Mouse (Mus musculus) lung, postnatal 10 days (tissue): Measurements from ENCODE around the gene Cacnb1.

Experiments
- DNase-seq: peaks from one replicate; pipeline ENCODE4 v3.0.0; 2021

The Cacnb1 gene

GRCm38 (mm10) chr11:98005686-98006085, 17.1 kb downstream of the Cacnb1 start:
- DNase-seq = peak; percentile 65

DNA sequence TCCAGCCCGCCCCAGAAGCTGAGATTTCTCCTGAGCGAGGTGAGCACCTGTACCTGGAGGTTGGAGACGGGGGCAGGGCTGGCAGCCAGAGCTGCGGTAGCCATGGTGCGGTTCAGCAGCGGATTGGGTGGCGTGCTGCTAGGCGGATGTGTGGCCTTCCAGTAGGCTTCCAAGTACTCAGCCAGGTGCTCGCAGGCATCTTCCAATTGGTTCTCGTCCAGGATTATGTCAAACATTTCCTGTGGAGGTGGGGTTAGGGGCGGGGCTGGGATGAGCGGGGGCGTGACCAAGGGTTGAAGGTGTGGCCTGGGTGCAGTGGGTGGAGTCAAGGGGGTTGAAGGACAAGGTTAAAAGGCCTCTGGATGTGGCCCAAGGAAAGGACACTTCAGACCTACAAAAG, 17.8 kb downstream of the Cacnb1 start:
- no peak for DNase-seq

DNA sequence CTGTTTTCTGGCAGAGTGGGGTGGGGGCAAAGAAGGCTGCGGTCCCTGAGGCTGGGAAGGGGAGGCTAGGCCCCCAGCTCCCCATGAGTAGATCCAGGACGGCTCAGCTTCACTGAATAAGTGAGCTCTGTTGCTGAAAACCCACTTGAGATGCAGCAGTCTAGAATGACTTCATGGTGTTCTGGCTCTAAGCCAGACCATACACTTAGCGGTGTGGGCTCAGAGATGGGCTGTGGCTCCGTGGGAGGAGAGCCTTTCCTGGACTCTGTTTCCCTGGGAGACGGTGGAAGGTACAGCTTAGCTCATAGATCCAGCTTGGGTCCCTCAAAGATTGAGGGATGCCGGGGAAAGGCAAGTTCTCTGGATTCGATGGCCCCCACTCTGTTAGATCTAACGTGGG, 18.7 kb downstream of the Cacnb1 start:
- DNase-seq = no peak

DNA sequence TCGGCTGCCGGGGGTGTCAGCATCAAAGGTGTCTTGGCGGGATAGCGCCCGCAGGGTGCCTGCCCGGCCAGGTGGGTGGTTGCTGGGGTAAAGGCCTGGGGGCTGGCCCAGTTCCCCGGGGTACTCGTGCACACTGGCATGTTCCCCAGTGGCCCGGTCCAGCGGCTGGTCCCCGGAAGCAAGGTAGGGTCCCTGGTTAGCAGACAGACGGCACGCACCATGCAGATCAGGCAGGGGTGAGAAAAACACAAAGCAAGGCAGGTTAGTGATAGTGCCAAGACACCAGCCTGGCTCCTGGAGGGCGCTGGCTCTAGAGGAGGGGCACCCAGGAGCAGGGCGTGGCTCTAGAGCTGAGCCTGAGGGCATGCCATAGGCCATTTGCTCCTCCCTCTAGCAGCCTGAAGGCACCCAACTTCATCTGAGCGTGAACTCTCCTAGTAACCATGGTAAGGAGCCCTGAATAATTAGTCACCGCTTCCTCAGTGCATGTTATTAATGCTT, 19.6 kb downstream of the Cacnb1 start:
- DNase-seq = no peak

GRCm38 (mm10) chr11:98002627-98003026, 20.2 kb downstream of the Cacnb1 start:
- peak; percentile 92 for DNase-seq

- DNase-seq = no peak
Measured at GRCm38 (mm10) chr11:98001986-98002385, 20.8 kb downstream of the Cacnb1 start.

- DNase-seq = no peak
Measured at GRCm38 (mm10) chr11:98001351-98001824, 21.4 kb downstream of the Cacnb1 start.

GRCm38 (mm10) chr11:98000378-98001140, 22.3 kb downstream of the Cacnb1 start:
- no peak for DNase-seq

- no peak for DNase-seq
Measured at GRCm38 (mm10) chr11:97999748-98000147, 23.1 kb downstream of the Cacnb1 start.

DNA sequence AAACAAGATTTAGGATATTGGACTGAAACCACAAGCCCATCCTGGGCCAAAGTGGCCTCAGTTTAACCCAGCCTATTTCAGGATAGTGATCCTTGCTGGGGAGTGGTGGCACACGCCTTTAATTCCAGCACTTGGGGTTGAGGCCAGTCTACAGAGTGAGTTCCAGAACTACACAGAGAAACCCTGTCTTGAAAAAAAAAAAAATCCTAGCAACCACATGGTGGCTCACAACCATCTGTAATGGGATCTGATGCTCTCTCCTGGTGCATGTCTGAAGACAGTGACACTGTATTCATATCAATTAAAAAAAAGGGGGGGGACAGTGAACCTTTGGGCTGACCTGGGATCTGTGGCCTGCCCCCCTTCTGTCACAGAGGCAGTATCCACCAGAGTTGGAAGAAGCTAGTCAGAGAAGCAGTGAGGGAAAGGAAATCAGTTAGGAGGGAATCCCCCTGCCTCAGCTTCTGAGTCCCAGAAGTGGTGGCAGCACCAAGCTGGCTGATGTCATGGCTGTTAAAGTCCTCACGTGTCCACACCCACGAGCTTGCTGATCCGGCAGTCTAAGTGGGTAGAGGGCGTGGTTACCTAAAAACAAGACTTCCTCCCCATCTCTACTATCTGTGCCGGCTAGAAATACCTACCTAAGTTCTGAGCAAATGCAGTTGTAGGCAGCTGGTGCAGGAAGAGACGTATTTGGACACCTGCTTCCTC, 23.8 kb downstream of the Cacnb1 start:
- DNase-seq = no peak

- DNase-seq = no peak
Measured at GRCm38 (mm10) chr11:97998074-97998793, 24.6 kb downstream of the Cacnb1 start.

DNA sequence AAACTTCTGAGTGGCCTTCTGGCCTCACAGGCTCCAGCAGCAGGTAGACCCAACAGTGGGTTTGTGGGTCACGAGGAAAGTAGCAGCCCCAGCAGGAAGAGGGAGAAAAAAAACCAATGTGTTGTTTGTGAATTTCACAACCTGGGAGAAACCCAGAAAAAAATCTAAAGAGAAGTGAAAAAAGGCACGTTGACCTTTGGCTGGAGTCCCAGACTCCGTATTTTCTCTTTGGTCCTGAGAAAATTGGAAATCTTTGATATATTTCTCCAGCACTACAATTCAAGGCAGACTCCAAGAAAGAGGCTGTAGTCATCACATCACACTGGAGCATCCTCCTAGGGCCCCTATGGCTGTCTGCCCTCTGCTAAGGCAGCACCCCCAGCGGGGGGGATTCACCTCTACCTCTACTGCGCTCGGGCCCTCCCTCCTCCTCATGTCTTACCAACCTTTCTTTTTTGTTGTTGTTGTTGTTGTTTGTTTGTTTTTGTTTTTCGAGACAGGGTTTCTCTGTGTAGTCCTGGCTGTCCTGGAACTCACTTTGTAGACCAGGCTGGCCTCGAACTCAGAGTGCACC, 25.4 kb downstream of the Cacnb1 start:
- DNase-seq = no peak

- DNase-seq = no peak
Measured at GRCm38 (mm10) chr11:97996691-97997090, 26.1 kb downstream of the Cacnb1 start.

GRCm38 (mm10) chr11:97995564-97996288, 27.1 kb downstream of the Cacnb1 start, which contains the start of gene Arl5c:
Gene Arl5c (minus strand): TSS chr11:97996181.
- DNase-seq = peak; percentile 79

DNA sequence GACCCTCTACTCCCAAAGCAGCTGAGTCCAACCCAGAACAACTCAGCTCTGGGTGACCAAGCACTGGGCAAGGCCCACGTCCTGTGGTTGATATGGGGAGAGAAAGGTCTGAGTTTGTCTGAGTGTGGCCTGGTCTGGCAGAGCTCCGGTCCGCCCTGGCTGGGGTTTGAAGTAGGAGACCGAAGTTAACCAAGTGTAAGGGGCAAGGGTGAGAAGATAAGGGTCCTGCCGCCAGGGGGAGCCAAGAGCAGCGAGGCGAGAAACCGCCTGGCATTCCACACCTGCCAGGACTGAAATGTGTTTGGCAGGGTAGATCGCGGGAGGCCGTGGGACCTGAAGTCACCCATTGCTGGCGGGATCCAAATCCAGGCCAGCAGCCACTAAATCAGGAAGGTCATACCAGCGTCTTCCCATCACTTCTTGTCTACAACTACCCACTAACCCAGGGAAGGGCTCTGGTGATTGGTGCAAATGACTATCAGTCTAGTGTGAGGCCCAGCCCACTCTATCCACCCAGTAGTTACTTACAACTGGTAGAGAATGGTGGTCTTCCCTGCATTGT, 28.2 kb downstream of the Cacnb1 start:
- peak; percentile 86 for DNase-seq

DNA sequence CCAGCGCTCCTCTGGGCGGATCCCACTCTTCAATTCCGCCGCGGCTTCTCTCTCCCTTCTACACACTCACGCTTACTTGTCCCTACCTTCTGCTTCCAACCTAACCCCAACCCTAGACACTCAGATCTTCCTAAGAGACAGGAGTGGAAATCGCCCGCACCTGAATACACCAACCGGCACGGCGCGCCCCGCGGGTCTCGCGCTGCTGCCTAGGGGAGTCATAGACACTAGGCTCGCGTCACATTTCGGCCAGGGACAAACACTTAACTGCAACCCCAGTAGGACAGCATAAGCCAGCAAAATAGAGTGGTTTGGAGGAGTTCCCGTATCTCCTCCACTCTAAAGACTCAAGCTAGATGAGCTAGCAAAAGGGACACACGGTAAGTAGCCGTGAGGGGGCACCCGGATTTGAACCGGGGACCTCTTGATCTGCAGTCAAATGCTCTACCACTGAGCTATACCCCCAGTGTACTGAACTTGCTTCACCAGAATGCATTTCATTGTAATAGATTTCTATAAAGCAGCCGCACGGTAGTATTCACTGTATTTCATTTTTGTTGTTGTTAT, 34.2 kb downstream of the Cacnb1 start:
- DNase-seq = peak; percentile 90

DNA sequence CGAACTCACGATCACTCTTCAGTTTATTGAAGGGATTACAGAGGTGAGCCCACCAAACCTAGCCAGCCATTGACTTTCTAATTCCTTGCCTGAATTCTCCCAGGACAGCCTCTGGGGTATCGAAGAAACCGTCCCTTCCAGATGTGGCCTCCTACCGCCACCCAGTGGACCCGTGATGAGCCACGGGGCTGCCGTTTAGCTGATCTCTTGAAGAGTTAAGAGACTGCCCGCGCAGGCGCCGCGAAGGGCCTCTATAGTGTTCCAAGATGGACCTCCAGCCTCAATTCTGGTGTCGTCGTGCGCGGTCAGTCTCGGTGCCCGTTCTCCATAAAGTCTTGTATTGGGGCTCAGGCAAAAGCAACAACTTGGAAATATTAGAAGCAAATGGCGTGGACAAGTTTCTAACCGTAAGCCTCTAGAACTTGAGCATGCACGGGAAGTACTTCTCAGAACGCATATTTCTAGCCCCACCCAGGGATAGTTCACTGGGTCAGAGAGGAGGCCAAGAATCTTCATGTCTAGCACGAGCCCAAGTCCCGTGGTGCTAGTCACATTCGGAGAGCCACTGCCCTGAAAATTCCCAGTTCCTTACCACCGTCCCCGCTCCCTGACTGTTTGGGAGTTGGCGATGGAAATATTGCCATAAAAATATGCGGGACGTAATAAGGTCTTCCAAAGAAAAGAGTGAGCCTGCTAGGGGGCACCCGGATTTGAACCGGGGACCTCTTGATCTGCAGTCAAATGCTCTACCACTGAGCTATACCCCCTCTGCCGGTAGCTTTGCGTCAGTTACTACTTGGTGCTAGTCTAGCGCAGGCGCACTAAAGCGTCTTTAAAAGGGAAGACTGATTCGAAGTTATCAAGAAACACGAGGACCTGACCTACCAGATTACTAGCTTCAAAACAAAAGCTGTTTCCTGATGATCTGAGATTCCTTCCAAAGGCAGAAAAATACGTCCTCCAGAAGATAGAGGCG, 35.0 kb downstream of the Cacnb1 start:
- DNase-seq = peak; percentile 98

GRCm38 (mm10) chr11:97986738-97987465, 35.9 kb downstream of the Cacnb1 start:
- DNase-seq = no peak
